Mouse (Mus musculus) stomach, postnatal 0 days (tissue): Measurements from ENCODE around the gene Tspan4.

Source experiments
- CTCF ChIP-seq: IDR thresholded peaks from 2 replicates; pipeline ENCODE4 v1.5.1; 2016; ENCODE audit warnings: antibody characterized with exemption, low read depth, mild to moderate bottlenecking, moderate library complexity
- EP300 ChIP-seq: optimal IDR thresholded peaks from 2 replicates; pipeline ENCODE3; 2016; ENCODE audit warnings: antibody characterized with exemption

DNA sequence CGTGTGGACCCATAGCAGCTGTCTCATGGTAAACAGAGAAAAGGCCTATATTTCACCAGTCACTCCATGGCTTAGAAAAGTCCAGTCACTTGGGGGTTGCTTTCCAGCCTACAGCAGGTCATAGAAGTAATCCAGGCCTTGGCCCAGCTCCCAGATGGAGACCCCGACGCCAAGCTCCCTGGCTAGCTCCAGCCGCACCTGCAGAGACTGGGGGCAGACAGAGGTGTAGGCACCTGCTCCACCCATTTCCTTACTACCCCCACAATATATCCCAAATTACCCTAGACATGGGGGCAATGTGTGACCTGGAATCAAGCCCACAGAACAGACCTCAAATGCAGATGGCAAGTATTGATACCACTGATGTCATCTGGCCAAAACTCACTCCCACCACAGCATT, 20.9 kb downstream of the Tspan4 start:
- TF ChIP-seq CTCF = no peak
- TF ChIP-seq EP300 = no peak
